Mouse (Mus musculus): ENCODE measurements around the gene Apoa5.

Apoa5 gene

DNA sequence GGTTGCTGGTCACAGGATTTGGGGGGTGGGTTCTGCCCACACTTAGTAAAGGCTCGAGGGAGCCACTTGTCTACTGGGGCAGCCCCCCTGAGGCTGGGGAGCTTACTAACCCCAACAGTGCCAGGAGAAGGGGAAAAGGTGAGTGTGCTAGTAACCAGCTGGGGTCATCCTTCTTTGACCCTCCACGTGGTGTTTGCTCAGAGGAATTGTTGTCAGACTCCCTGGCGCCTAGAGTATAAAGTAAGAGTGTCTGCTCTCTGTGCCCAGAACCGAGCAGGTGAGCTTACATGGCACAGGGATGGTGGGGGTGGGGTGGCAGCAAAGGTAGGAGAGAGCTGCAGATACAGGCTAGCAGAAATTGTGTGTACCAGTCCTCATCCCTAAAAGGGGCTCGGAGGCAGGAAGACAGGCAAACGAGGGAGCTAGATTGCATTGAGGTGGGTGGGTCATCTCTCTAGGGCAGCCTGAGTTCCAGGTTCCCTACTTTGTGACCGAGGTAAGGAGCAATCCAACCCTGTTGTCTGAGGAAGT is at the start of gene Apoa5:
Gene Apoa5 (plus strand): TSS at position 291 of the 531 bp plus-strand sequence.
- no peak for DNase-seq

- no peak for DNase-seq
These were observed 45.3 kb upstream of the Apoa5 start for GRCm38 (mm10) chr9:46223090-46223489.

DNA sequence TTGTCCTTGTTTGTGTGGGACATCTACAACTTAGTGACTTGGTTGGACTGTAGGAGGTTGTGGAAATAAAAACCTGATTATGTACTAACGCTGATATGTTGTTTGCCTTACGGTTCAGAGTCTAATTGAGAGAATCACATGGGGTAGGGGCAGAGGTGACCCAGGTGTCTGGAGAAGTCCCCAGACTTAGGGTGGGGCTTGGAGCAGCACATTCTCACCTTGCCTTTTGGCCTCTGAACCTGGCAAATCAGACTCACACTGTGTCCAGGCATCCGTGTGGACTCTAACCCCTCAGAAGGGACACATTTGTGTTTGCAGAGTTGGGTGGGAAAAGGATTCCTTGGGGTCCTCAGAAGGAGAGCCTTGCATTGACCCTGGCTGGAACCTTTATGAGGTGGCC is 44.3 kb upstream of the Apoa5 start:
- DNase-seq, result no peak

GRCm38 (mm10) chr9:46224945-46225660 is 43.3 kb upstream of the Apoa5 start:
- DNase-seq, result no peak

DNA sequence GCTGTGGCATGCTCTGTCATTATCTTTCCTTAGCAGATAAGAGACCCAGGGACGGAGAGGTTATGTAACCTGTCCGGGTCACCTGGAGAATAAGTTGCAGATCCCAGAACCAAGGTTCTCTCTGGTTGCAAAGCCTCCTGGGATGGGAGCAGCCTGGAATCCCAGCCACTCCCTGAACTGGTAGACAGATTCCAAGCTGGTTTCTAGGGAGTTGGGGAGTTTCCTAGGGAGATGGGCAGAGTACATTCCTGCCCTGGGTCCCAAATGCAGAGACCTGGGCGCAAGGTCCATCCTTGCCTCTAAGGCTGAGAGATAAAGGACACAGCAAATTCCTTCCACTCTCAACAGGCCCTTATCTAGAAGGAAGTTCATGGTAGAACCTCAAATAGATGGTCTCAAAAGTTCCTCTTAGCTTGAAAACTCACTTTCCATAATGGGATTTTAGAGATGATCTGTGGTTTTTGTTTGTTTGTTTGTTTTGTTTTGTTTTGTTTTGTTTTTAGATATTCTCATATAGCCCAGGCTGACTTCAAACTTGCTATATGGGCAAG is 41.3 kb upstream of the Apoa5 start:
- DNase-seq, result no peak

- DNase-seq, result no peak
These were observed 39.9 kb upstream of the Apoa5 start, which contains the start of gene Apoa1 for GRCm38 (mm10) chr9:46228491-46228890. Gene Apoa1, plus strand, starts transcription at chr9:46228580.

DNA sequence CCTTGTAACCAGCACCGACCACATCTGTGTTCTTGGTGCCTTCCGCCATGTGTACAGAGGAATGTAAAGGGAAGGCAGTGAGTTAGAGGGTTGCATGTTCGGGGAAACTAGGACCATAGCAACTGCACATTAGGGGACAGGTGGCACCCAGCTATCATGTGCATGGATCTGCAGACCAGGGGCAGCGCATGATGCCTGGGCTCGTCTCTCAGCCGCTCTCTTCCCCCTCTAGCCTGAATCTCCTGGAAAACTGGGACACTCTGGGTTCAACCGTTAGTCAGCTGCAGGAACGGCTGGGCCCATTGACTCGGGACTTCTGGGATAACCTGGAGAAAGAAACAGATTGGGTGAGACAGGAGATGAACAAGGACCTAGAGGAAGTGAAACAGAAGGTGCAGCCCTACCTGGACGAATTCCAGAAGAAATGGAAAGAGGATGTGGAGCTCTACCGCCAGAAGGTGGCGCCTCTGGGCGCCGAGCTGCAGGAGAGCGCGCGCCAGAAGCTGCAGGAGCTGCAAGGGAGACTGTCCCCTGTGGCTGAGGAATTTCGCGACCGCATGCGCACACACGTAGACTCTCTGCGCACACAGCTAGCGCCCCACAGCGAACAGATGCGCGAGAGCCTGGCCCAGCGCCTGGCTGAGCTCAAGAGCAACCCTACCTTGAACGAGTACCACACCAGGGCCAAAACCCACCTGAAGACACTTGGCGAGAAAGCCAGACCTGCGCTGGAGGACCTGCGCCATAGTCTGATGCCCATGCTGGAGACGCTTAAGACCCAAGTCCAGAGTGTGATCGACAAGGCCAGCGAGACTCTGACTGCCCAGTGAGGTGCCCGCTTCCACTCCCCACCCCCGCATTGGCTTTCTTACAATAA is 38.6 kb upstream of the Apoa5 start:
- DNase-seq, result peak; percentile 89

DNA sequence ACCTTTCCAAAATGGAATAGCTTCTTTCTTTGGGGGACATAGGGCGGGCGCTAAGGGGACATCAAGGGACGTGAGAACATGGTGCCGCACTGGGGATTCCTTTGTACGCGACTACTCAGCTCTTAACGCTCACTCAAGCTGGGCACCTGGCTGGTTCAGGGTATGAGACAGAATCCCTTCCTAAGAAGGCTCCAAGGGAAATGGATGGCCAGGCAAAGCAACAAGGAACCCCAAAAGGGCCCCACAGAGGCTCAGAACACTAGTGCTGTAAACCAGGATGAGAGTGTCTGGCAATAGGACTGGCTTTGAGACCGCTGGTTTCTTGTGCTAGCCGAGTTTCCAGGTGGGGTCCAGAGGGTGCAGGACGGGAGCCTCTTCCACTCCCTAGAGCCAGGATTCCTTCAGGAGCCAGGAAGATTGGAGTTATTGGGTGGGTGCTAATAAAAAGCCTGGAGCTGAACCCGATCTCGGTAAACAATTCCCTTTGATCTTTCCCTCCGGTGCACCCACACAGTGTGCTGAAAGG is 37.9 kb upstream of the Apoa5 start:
- no peak for DNase-seq

DNA sequence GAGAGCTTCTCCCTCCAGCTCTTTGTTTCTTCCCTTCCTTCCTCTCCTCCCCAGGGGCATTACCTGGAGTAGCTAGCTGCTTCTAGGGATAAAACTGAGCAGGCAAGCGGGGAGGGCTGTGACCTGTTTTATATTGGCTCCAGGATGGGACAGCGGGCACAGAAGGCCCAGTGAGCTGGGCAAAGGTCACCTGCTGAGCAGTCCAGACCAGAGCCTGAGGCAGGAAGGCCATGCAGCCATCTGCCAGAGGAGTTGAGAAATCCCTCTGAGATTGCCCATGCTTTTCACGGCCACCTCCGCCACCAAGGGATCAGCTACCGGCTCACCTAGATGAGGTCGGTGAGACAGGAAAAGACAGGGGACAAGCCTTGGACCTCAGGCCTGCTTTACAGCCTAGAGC is 33.2 kb upstream of the Apoa5 start:
- no peak for DNase-seq

- no peak for DNase-seq
These were observed 33.0 kb upstream of the Apoa5 start, which contains the start of gene Apoc3 for GRCm38 (mm10) chr9:46235596-46235648. Gene Apoc3, minus strand, starts transcription at chr9:46235636.

DNA sequence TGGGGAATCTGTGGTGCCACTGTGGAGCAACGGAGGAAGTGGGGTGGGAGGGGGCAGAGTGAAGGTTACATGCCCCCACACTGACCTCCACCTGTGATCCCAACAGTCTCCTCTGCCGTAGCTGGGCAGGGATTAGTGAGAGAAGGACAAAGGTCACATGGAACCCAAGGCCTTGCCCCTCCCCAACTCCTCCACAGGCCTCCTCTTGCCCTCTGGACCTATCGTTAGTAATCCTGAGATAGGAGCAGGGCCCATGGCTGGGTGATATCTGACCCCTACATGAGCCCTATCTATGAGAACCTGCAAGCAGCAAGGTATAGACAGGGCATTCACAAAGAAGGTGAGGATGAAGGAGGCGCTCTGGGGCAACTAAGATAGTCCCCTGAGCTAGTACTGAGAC is 32.8 kb upstream of the Apoa5 start:
- no peak for DNase-seq

DNA sequence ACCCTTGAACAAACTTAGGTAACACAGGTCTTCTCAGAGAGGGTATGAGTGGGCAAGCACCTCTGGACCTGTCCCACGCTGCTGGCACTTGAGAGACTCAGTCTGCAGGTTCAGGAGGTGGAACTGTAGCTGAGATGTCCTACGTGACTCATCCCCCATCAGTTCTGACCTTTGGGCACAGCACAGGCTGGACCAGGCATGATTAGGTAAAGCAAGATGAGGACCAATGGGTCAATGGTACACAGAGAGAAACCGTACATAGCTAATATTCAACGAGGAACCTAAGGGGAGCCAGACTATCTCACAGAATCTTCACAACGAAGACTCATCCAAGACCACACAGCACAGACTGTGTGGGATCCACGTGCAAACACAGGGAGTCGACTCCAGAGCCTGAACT is 29.6 kb upstream of the Apoa5 start:
- DNase-seq, result no peak

- DNase-seq, result no peak
These were observed 27.8 kb upstream of the Apoa5 start, which contains the start of gene Apoa4 for GRCm38 (mm10) chr9:46240526-46241153. Gene Apoa4, plus strand, starts transcription at chr9:46240696.

DNA sequence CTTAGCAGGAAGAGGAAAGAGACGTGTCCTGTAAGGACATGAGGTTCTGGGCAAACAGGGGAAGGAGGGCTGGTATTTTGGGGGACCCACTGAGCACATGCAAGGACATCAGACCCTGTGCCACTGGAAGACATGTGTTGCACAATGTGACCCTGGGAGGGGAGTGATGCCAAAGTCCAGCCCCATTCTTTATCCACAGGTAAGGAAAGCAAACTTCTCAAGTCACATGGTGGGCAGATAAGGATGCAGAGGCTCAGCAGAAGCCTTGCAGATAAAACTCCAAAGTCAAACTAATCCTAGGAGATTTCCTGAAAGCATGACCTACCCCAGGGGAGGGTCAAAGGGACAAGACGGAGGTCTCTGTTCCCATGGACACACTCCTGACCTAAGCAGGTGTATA is 26.6 kb upstream of the Apoa5 start:
- DNase-seq, result no peak

DNA sequence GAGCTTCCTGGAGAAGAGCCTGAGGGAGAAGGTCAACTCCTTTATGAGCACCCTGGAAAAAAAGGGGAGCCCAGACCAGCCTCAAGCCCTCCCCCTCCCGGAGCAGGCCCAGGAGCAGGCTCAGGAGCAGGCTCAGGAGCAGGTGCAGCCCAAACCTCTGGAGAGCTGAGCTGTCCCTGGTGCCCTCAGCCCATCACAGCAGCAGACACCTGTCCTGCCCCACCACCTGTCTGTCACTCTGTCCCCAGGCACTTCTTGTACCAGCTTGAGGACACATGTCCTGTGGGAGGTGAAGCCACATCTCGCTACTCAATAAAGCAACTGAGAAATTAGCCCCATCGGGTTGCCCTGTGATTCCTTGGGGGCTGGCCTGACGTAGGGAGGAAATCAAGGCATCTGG is 25.3 kb upstream of the Apoa5 start:
- DNase-seq, result no peak

GRCm38 (mm10) chr9:46243584-46243983 is 24.8 kb upstream of the Apoa5 start:
- no peak for DNase-seq

DNA sequence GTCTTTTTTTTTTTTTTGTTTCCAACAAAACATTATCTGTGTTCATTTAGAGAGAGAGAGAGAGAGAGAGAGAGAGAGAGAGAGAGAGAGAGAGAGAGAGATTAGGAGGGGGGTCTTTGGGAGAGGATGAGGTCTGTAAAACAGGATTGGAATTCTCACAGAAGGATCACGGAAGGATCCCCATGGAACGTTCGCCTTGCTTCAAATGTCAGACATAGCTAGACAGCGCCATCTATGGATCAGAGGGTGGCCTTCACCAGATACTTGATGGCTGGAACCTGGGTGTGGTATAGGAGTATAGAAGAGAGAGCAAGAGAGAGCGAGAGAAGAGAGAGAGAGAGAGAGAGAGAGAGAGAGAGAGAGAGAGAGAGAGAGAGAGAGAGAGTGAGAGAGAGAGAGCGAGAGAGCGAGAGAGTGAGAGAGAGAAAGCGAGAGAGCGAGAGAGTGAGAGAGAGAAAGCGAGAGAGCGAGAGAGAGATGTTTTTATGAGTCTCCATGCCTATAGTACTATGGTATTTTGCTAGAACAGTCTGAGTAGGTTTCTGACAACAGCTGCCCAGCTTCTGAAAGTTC is 21.6 kb upstream of the Apoa5 start:
- peak; percentile 83 to 86 for DNase-seq

- no peak for DNase-seq
These were observed 12.3 kb upstream of the Apoa5 start for GRCm38 (mm10) chr9:46256177-46256576.

- DNase-seq, result no peak
These were observed 11.6 kb upstream of the Apoa5 start for GRCm38 (mm10) chr9:46256658-46257385.

DNA sequence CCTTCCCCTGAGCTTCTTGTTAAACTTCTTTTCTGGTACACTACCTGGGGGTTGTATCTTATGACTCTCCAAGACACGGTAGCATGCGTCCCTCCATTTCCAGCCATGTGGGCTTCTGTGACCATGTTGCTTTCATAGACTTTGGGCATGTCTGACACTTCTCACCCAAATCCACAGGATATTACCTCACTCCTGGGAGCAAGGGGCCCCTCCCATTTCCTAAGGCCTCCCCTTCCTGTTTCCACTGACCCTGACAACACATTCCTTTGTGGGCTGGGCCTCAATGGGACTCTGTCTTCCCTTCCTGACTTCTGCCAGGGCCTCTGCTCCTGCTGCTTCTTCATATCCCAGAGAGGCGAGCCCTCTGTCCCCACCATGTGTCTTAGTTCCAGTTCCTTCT is 10.9 kb upstream of the Apoa5 start:
- DNase-seq, result no peak

- DNase-seq, result no peak
These were observed 9.3 kb upstream of the Apoa5 start for GRCm38 (mm10) chr9:46259111-46259510.

DNA sequence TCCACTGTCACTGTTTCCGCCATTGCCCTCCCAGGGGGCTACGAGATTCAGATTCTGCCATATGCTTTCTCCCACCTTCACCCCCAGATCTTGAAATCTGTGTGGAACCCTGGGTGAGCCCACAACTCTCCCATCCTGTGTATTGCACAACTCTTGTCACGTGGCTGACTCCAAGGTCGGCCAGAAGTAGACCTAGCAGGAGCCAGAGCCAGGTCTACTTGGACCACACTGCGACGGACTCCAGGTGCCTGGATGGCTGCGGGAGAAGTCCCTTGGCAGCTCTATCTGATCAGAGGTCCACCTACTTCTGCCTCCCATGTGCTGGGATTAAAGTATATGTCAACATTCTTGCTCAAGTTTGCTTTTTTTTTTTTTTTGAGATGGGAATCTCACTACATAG is 7.3 kb upstream of the Apoa5 start:
- no peak for DNase-seq
